In the genomic region with DNA sequence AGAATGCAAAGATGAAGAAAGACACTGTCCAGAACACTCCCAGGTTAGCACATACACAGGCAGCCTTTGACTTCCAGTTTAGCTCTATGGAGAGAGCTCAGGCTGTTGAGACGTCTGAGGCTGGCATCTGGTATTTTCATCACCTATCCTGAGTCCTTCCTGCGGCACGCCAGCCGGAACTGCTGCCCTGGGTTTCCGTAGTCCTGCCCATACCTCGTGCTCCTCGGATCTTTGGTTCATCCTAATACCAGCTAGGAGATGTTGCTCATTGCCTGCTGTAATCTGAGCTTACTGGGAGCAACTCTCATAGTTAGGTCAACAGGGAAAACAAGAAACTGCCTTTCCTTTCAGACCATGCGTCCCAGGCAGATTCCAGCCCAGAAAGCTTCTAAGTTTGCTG, we compare ENCODE assay signal across 23 mouse cellular contexts.
DNase-seq lines count a peak whose midpoint lies in the region; ATAC-seq and TF ChIP-seq lines count a peak whose summit lies in the region.
"Had no signal": no experiment of that assay in that cellular context is flagged by ENCODE, and none has a peak within 500 bp of the region (broad histone marks: within the 10 kb centered on the region; RNA-seq: fewer than 3 reads in every experiment).

No protein-coding gene starts in this region.

- DNase-seq in heart, adult 2 months, result no peak
- peak; percentile 34 for DNase-seq in NIH3T3 (ENCODE audit: low read depth)
- no peak for DNase-seq in urinary bladder, postnatal 36 days (ENCODE audit: low spot score in 2 of 2)
- no peak for DNase-seq in cerebellum, adult 11 months
- DNase-seq: adrenal gland, postnatal 14 days; cerebellum, adult 9-10 months; gastrocnemius, postnatal 14 days; heart, postnatal 36 days; kidney, postnatal 14 days; layer of hippocampus, adult 9-11 months; liver, embryonic 13.5 days; midbrain, embryonic 14.5 days; thymus, postnatal 36 days had no signal

- no peaks in the 10 kb centered on the region for H3K27me3 ChIP-seq in heart, embryonic 11.5 days (ENCODE audit: control insufficient read depth, insufficient read depth, low read length)
- H3K27me3 ChIP-seq in heart, adult 2 months (ENCODE audit: control insufficient read depth, insufficient read depth, low read length), result no peaks in the 10 kb centered on the region
- H3K27me3 ChIP-seq in embryonic facial prominence, embryonic 12.5 days, result no peaks in the 10 kb centered on the region
- no peaks in the 10 kb centered on the region for H3K27me3 ChIP-seq in limb, embryonic 12.5 days
- H3K27me3 ChIP-seq: hindbrain, embryonic 15.5 days; liver, embryonic 13.5 days; neural tube, embryonic 15.5 days; Patski had no signal

- H3K36me3 ChIP-seq in heart, embryonic 11.5 days (ENCODE audit: control insufficient read depth, insufficient read depth, low read length), result no peaks in the 10 kb centered on the region
- no peaks in the 10 kb centered on the region for H3K36me3 ChIP-seq in heart, adult 2 months (ENCODE audit: control insufficient read depth, insufficient read depth, low read length)
- H3K36me3 ChIP-seq in embryonic facial prominence, embryonic 12.5 days, result no peaks in the 10 kb centered on the region
- H3K36me3 ChIP-seq in limb, embryonic 12.5 days, result no peaks in the 10 kb centered on the region
- H3K36me3 ChIP-seq: forebrain, embryonic 10.5 days; heart, embryonic 10.5 days; hindbrain, embryonic 15.5 days; liver, embryonic 13.5 days; neural tube, embryonic 15.5 days had no signal

- no peak for TF ChIP-seq EP300 in heart, adult 2 months (IDR thresholded peaks at IDR 0.05; ENCODE audit: insufficient read depth, low read depth, low read length)

- intact Hi-C loops in heart, adult 2 months (cut with DNase I), result no loop called here

- no peak for TF ChIP-seq POLR2A in heart, adult 2 months (IDR thresholded peaks at IDR 0.05; ENCODE audit: insufficient read depth, low read depth, low read length)

- H3K79me2 ChIP-seq in heart, adult 2 months (replicated peaks; ENCODE audit: control insufficient read depth, insufficient read depth, low read length), result no peaks in the 10 kb centered on the region

- H3K4me1 ChIP-seq in heart, embryonic 11.5 days (ENCODE audit: control insufficient read depth, insufficient read depth, low read length), result peaks cover 5% of the 10 kb centered on the region; the same call in 1 of the 2 replicates
- no peaks in the 10 kb centered on the region; the same call in 1 of the 2 replicates for H3K4me1 ChIP-seq in heart, adult 2 months (ENCODE audit: control insufficient read depth, insufficient read depth, low read length)
- H3K4me1 ChIP-seq in embryonic facial prominence, embryonic 12.5 days, result peaks cover 23% of the 10 kb centered on the region
- peaks cover 48% of the 10 kb centered on the region for H3K4me1 ChIP-seq in limb, embryonic 12.5 days (replicated peaks)
- H3K4me1 ChIP-seq: hindbrain, embryonic 15.5 days; liver, embryonic 13.5 days; neural tube, embryonic 15.5 days had no signal

- H3K4me3 ChIP-seq in heart, embryonic 11.5 days (ENCODE audit: low read depth, low read length), result no peak overlapping the region
- H3K4me3 ChIP-seq in heart, adult 2 months, result no peak overlapping the region
- H3K4me3 ChIP-seq in embryonic facial prominence, embryonic 12.5 days, result no peak overlapping the region
- no peak overlapping the region for H3K4me3 ChIP-seq in limb, embryonic 12.5 days (replicated peaks)
- H3K4me3 ChIP-seq: forebrain, embryonic 10.5 days; heart, embryonic 10.5 days; hindbrain, embryonic 15.5 days; liver, embryonic 13.5 days; myocyte; neural tube, embryonic 15.5 days had no signal

- H3K9ac ChIP-seq in heart, embryonic 11.5 days (ENCODE audit: low read depth, low read length), result no peak overlapping the region
- H3K9ac ChIP-seq in heart, adult 2 months (ENCODE audit: low read depth, low read length), result no peak overlapping the region
- no peak overlapping the region for H3K9ac ChIP-seq in embryonic facial prominence, embryonic 12.5 days
- H3K9ac ChIP-seq in limb, embryonic 12.5 days (replicated peaks), result no peak overlapping the region
- H3K9ac ChIP-seq: hindbrain, embryonic 15.5 days; liver, embryonic 13.5 days; neural tube, embryonic 15.5 days had no signal

- H3K4me2 ChIP-seq in heart, embryonic 11.5 days, result no peak overlapping the region
- H3K4me2 ChIP-seq in embryonic facial prominence, embryonic 12.5 days (replicated peaks), result no peak overlapping the region
- H3K4me2 ChIP-seq in limb, embryonic 12.5 days, result no peak overlapping the region
- H3K4me2 ChIP-seq: hindbrain, embryonic 15.5 days; liver, embryonic 13.5 days; neural tube, embryonic 15.5 days had no signal

- 29% methylated on average over 8 of the region's 8 CpGs for WGBS in heart, embryonic 11.5 days (ENCODE audit: insufficient replicate concordance)
- 43% methylated on average over 8 of the region's 8 CpGs for WGBS in heart, adult 2 months
- WGBS in embryonic facial prominence, embryonic 12.5 days, result 32% methylated on average over 8 of the region's 8 CpGs
- WGBS in limb, embryonic 12.5 days, result 15% methylated on average over 8 of the region's 8 CpGs

- TF ChIP-seq CTCF in heart, adult 2 months (IDR thresholded peaks at IDR 0.05), result no peak

- 0 out of 2 replicates have a peak, but pooled peaks have one; percentile 10 for ATAC-seq in heart, embryonic 11.5 days (replicated peaks; ENCODE audit: insufficient number of reproducible peaks, low FRiP score, low TSS enrichment)
- no peak for ATAC-seq in embryonic facial prominence, embryonic 12.5 days (ENCODE audit: insufficient number of reproducible peaks, insufficient read depth, low FRiP score, low TSS enrichment)
- ATAC-seq in limb, embryonic 12.5 days (ENCODE audit: insufficient number of reproducible peaks, insufficient read depth, low FRiP score, low TSS enrichment, low read depth), result no peak
- ATAC-seq: activated CD4-positive, CD25-positive, alpha-beta regulatory T cell, adult 4 months; Patski had no signal

- H3K27ac ChIP-seq in heart, embryonic 11.5 days (ENCODE audit: low read depth, low read length), result 0 out of 2 replicates have a peak overlapping the region, but pooled peaks have one; percentile 22
- H3K27ac ChIP-seq in heart, adult 2 months, result no peak overlapping the region
- H3K27ac ChIP-seq in embryonic facial prominence, embryonic 12.5 days, result peak overlapping the region; percentile 79
- peak overlapping the region; percentile 77 for H3K27ac ChIP-seq in limb, embryonic 12.5 days
- H3K27ac ChIP-seq: forebrain, embryonic 10.5 days; hindbrain, embryonic 15.5 days; liver, embryonic 13.5 days; neural tube, embryonic 15.5 days had no signal

- H3K9me3 ChIP-seq in heart, embryonic 11.5 days (replicated peaks; ENCODE audit: control insufficient read depth, low read length), result no peaks in the 10 kb centered on the region
- H3K9me3 ChIP-seq in embryonic facial prominence, embryonic 12.5 days, result no peaks in the 10 kb centered on the region
- no peaks in the 10 kb centered on the region for H3K9me3 ChIP-seq in limb, embryonic 12.5 days
- H3K9me3 ChIP-seq: forebrain, embryonic 10.5 days; heart, embryonic 10.5 days; hindbrain, embryonic 15.5 days; liver, embryonic 13.5 days; neural tube, embryonic 15.5 days had no signal
